Mouse (Mus musculus) forebrain, embryonic 11.5 days (tissue): ENCODE results near the gene Tmem131. TPM values are rescaled to one million over a fixed set of nuclear protein-coding genes. Genes with fewer than 3 reads are reported as not detected.
"Not testable (repeated sequence)": the region's sequence is repeated elsewhere in the genome, so short reads cannot be mapped to it uniquely, and the experiment has no call there.

Experiments used
- ATAC-seq: fragments of 200-750 bp; cut with Nextera tagmentation; replicated peaks from 2 replicates; pipeline ENCODE4 v1.8.0; 2017; ENCODE audit warnings: moderate TSS enrichment; ENCODE audit not compliant: low FRiP score
- DNase-seq: peaks from one replicate; pipeline ENCODE4 v3.0.0-alpha.2; 2017; ENCODE audit warnings: low spot score
- H3K27ac ChIP-seq: fragments of 300-500 bp; sonication (generic); 2 replicates; pipeline ENCODE4 v1.5.1; 2014; ENCODE audit warnings: low read depth, low read length
- H3K27me3 ChIP-seq: fragments of 300-500 bp; sonication (generic); 2 replicates; pipeline ENCODE4 v1.6.1; 2014; ENCODE audit warnings: mild to moderate bottlenecking, low read length, mixed read lengths; ENCODE audit not compliant: control insufficient read depth, insufficient read depth
- H3K36me3 ChIP-seq: fragments of 300-500 bp; sonication (generic); 2 replicates; pipeline ENCODE4 v1.6.1; 2014; ENCODE audit warnings: mild to moderate bottlenecking, low read length, moderate library complexity, mixed read lengths; ENCODE audit not compliant: control insufficient read depth, insufficient read depth
- H3K4me1 ChIP-seq: fragments of 300-500 bp; sonication (generic); replicated peaks from 2 replicates; pipeline ENCODE4 v1.6.1; 2014; ENCODE audit warnings: low read length, mixed read lengths; ENCODE audit not compliant: control insufficient read depth, insufficient read depth
- H3K4me2 ChIP-seq: fragments of 300-500 bp; sonication (generic); 2 replicates; pipeline ENCODE4 v1.6.1; 2014; ENCODE audit warnings: low read depth, mild to moderate bottlenecking, low read length, moderate library complexity, mixed read lengths; ENCODE audit not compliant: severe bottlenecking
- H3K4me3 ChIP-seq: fragments of 300-500 bp; sonication (generic); 2 replicates; pipeline ENCODE4 v1.5.1; 2014; ENCODE audit warnings: low read depth, low read length
- H3K9ac ChIP-seq: fragments of 300-500 bp; sonication (generic); 2 replicates; pipeline ENCODE4 v1.6.1; 2014; ENCODE audit warnings: low read length
- H3K9me3 ChIP-seq: fragments of 300-500 bp; sonication (generic); 2 replicates; pipeline ENCODE4 v1.6.1; 2016; ENCODE audit warnings: low read length, mixed read lengths; ENCODE audit not compliant: control insufficient read depth
- WGBS: fragments of 180-500 bp; shearing (Covaris S2); extraction: QIAGEN DNeasy Blood & Tissue Kit; methylation state at CpG from one replicate; pipeline ENCODE4 v1.1.7; 2014; 5-methylcytosine and 5-hydroxymethylcytosine counted together
- polyA plus RNA-seq: library from polyadenylated mRNA; unstranded; fragments of >200 nt; fragmentation: Nextera tagmentation; extraction: Ambion mirVana; gene quantifications from 2 replicates; pipeline ENCODE4 v1.2.1, GENCODE M21; 2014

Gene Tmem131
- polyA plus RNA-seq, 1 experiment from 2014 or later, result 23.3 TPM

GRCm38 (mm10) chr1:36917423-36917822 lies 26.0 kb downstream of the Tmem131 start:
- ATAC-seq (no peak), DNase-seq (no peak)
- 94% methylated on average over 1 of the region's 1 CpGs for WGBS
- H3K9me3 ChIP-seq, result no peaks in the 10 kb centered on the region
- H3K9ac ChIP-seq, result no peak overlapping the region
- H3K27me3 ChIP-seq, result no peaks in the 10 kb centered on the region
- H3K4me1 ChIP-seq, result 0 out of 2 replicates have a peak, but pooled peaks cover 3% of the 10 kb centered on the region
- no peak overlapping the region for H3K4me3 ChIP-seq
- no peaks in the 10 kb centered on the region for H3K36me3 ChIP-seq
- H3K4me2 ChIP-seq, result no peak overlapping the region
- H3K27ac ChIP-seq, result no peak overlapping the region

- ATAC-seq, result no peak
- H3K9me3 ChIP-seq, result no peaks in the 10 kb centered on the region
- H3K4me1 ChIP-seq, result no peaks in the 10 kb centered on the region
- no peak overlapping the region for H3K4me3 ChIP-seq
- H3K27ac ChIP-seq, result no peak overlapping the region
- no peaks in the 10 kb centered on the region for H3K36me3 ChIP-seq
- H3K4me2 ChIP-seq, result no peak overlapping the region
- H3K27me3 ChIP-seq, result no peaks in the 10 kb centered on the region
- no peak for DNase-seq
- no peak overlapping the region for H3K9ac ChIP-seq
- WGBS, result 89% methylated on average over 5 of the region's 5 CpGs
Observed at GRCm38 (mm10) chr1:36915200-36915580, 28.3 kb downstream of the Tmem131 start.

GRCm38 (mm10) chr1:36914455-36915199 lies 28.8 kb downstream of the Tmem131 start:
- no peak for DNase-seq
- H3K4me2 ChIP-seq, result no peak overlapping the region
- no peaks in the 10 kb centered on the region for H3K9me3 ChIP-seq
- H3K36me3 ChIP-seq, result no peaks in the 10 kb centered on the region
- ATAC-seq, result no peak
- no peak overlapping the region for H3K9ac ChIP-seq
- WGBS, result 38% methylated on average over 7 of the region's 7 CpGs
- H3K27me3 ChIP-seq, result no peaks in the 10 kb centered on the region
- no peak overlapping the region for H3K4me3 ChIP-seq
- H3K4me1 ChIP-seq, result no peaks in the 10 kb centered on the region
- H3K27ac ChIP-seq, result no peak overlapping the region

GRCm38 (mm10) chr1:36913806-36914205 lies 29.7 kb downstream of the Tmem131 start:
- H3K9ac ChIP-seq, result no peak overlapping the region
- H3K9me3 ChIP-seq, result no peaks in the 10 kb centered on the region
- H3K36me3 ChIP-seq, result no peaks in the 10 kb centered on the region
- no peaks in the 10 kb centered on the region for H3K27me3 ChIP-seq
- no peak for DNase-seq
- H3K27ac ChIP-seq, result no peak overlapping the region
- H3K4me2 ChIP-seq, result no peak overlapping the region
- WGBS, result 91% methylated on average over 7 of the region's 7 CpGs
- H3K4me3 ChIP-seq, result no peak overlapping the region
- H3K4me1 ChIP-seq, result no peaks in the 10 kb centered on the region
- no peak for ATAC-seq

- no peak for DNase-seq
- H3K36me3 ChIP-seq, result no peaks in the 10 kb centered on the region
- no peak overlapping the region for H3K4me2 ChIP-seq
- no peak overlapping the region for H3K9ac ChIP-seq
- no peaks in the 10 kb centered on the region for H3K9me3 ChIP-seq
- H3K27ac ChIP-seq, result no peak overlapping the region
- no peaks in the 10 kb centered on the region for H3K27me3 ChIP-seq
- no peak for ATAC-seq
- no peaks in the 10 kb centered on the region for H3K4me1 ChIP-seq
- 97% methylated on average over 1 of the region's 1 CpGs for WGBS
- no peak overlapping the region for H3K4me3 ChIP-seq
Observed at GRCm38 (mm10) chr1:36912239-36912638, 31.2 kb downstream of the Tmem131 start.

GRCm38 (mm10) chr1:36911603-36912002 lies 31.9 kb downstream of the Tmem131 start:
- Histone ChIP-seq H3K9me3 (no peaks in the 10 kb centered on the region), H3K4me3 (no peak overlapping the region), H3K27ac (no peak overlapping the region), H3K36me3 (no peaks in the 10 kb centered on the region), H3K4me1 (no peaks in the 10 kb centered on the region), H3K9ac (no peak overlapping the region), H3K4me2 (no peak overlapping the region), H3K27me3 (no peaks in the 10 kb centered on the region)
- DNase-seq (no peak), ATAC-seq (no peak)
- WGBS, result 84% methylated on average over 3 of the region's 3 CpGs

GRCm38 (mm10) chr1:36910397-36910796 lies 33.1 kb downstream of the Tmem131 start:
- Histone ChIP-seq H3K27ac (no peak overlapping the region), H3K4me3 (no peak overlapping the region), H3K9me3 (no peaks in the 10 kb centered on the region), H3K9ac (no peak overlapping the region), H3K27me3 (no peaks in the 10 kb centered on the region), H3K4me2 (no peak overlapping the region), H3K36me3 (no peaks in the 10 kb centered on the region), H3K4me1 (no peaks in the 10 kb centered on the region)
- 91% methylated on average over 5 of the region's 5 CpGs for WGBS
- no peak for ATAC-seq
- DNase-seq, result no peak

GRCm38 (mm10) chr1:36909965-36910364 lies 33.5 kb downstream of the Tmem131 start:
- H3K4me2 ChIP-seq, H3K36me3 ChIP-seq, ATAC-seq, H3K9me3 ChIP-seq, H3K4me1 ChIP-seq, H3K27ac ChIP-seq, H3K9ac ChIP-seq, H3K27me3 ChIP-seq, DNase-seq, H3K4me3 ChIP-seq: not testable (repeated sequence)
- WGBS, result 93% methylated on average over 7 of the region's 7 CpGs

- DNase-seq, result no peak
- no peaks in the 10 kb centered on the region for H3K36me3 ChIP-seq
- no peak overlapping the region for H3K9ac ChIP-seq
- ATAC-seq, result no peak
- H3K9me3 ChIP-seq, result no peaks in the 10 kb centered on the region
- H3K27me3 ChIP-seq, result no peaks in the 10 kb centered on the region
- no peaks in the 10 kb centered on the region for H3K4me1 ChIP-seq
- WGBS, result 91% methylated on average over 3 of the region's 3 CpGs
- no peak overlapping the region for H3K4me2 ChIP-seq
- H3K27ac ChIP-seq, result no peak overlapping the region
- no peak overlapping the region for H3K4me3 ChIP-seq
Observed at GRCm38 (mm10) chr1:36905216-36905615, 38.2 kb downstream of the Tmem131 start.
